Mouse (Mus musculus): Measurements from ENCODE around the gene Comt. TPM values are rescaled to one million over a fixed set of nuclear protein-coding genes. Genes with fewer than 3 reads are reported as not detected.

Gene Comt
- total RNA-seq (2017), result 12.3 and 14.5 TPM in 2 replicates

DNA sequence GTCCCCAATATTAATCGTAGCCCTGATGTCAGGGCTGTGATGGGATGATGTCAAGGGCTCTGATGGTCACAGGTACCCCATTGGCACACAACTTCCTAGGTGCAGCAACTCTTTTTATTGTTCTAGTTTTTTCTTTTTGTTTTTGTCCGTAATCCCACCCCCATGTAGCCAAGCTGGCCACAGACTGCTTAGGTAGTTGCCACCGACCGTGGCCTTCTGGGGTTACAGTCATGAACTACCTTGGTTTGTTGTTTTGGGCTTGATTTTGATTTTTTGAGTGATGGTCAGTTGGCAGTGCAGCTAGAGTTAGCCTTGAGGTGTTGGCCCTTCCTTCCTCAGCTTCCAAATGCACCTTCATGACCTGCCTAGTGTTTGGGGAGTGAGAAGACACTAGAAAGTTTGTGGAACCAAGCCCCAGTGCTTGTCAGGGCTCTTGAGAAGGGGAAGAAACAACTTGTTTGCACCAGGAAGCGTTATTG lies at the start of gene Comt:
Gene Comt, minus strand, starts transcription at position 51 of the 479 bp plus-strand sequence.
- ATAC-seq (ENCODE audit: extremely low read depth, insufficient number of reproducible peaks, low FRiP score, poor library complexity, severe bottlenecking), result no peak

DNA sequence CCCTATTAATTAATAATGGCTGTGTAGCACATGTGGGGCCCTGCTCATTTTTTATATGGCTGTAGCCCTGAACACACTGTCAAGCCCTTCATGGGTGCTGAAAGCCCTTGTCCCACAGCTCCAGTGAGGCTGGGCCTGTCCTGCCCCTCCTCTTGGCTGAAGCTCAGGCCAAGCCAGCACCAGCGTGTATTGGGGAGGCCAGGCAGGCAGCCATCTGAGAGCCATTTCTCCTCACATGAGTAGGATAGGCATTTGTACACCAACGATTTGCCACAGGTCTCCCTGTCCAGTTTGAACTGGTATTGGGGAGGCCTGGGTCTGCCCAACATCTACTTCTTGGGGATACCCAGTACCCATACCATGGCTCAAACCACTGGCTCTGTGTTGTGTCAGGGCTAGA lies 47.4 kb upstream of the Comt start:
- ATAC-seq (ENCODE audit: extremely low read depth, insufficient number of reproducible peaks, low FRiP score, poor library complexity, severe bottlenecking), result no peak

DNA sequence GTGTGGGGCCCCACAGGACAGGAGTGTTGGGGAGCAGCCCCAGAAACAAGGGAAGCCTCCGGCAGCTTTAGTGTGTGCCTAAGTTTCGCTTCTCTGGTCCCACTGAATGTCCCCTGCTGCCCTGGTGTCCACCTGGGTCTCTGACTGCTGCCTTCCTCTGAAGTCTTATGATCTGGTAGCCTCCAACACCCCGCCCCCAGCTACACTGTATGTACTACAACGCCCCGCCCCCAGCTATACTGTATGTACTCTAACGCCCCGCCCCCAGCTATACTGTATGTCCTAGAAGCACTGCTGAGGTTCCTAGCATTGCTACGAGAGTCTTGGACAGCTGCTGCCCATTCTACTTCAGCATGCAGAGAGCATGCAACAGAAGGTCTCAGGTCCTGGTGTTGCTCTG lies 46.3 kb upstream of the Comt start:
- ATAC-seq (ENCODE audit: extremely low read depth, insufficient number of reproducible peaks, low FRiP score, poor library complexity, severe bottlenecking), result no peak

DNA sequence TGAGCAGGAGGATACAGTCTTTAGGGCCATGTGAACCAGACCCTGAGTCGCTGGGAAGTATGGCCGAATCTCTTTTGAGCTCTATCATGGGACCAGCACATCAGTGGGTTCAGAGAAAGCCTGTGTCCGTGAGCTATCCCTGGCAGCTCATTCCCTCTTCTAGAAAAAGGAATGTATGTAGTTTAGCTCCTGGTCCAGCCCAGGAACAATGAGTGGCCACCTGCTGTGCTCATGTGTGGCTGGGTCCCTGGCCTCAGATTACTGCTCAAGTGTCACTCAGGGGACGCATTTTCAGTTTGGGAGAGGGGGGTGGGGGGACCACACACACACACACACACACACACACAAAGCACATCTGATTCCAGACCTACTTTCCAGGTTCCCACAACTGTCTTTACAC lies 45.8 kb upstream of the Comt start:
- no peak for ATAC-seq (ENCODE audit: extremely low read depth, insufficient number of reproducible peaks, low FRiP score, poor library complexity, severe bottlenecking)

DNA sequence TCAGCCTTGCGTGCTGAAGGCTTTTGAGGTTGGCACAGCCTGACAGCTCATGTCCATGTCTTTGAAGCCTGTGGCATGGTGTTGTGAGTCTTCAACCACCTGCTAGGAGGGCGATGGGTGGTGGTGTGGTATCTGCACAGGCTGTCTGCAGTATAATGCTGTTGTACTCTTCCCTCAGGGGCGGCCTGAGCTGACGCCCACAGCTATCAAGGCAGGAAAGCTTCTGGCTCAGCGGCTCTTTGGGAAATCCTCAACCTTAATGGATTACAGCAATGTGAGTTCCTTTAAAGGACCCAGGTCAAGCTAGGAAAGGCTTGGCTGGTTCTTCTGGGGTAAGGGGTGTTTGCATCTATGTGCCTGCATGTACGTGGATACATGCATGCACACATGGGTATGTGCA lies 45.3 kb upstream of the Comt start:
- ATAC-seq (ENCODE audit: extremely low read depth, insufficient number of reproducible peaks, low FRiP score, poor library complexity, severe bottlenecking), result no peak

DNA sequence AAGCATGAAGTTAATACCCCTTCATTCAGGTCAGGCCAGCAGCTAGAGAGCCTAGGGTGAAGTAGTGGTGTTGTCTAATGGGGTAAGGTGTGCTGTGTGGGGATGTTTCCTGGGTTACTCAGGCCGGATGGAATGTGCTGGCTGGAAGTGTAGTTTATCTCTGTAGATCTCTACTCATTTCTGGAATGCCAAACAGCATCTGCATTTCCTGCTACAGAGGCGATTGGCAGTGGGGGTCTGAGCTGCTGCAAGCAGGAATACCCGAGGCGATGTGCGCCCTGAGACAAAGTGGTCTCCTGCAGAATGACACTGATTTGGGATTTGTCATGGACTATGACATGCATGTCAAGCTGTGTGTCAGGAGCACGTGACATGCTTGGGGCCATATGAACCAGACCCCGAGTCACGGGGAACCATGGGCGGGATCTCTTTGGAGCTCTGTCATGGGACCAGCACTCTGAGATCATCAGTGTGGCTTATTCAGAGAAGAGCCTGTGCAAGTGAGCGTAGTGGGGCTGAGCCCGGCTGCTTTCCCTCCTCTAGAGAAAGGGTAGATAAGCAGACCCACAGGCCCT lies 44.8 kb upstream of the Comt start:
- ATAC-seq (ENCODE audit: extremely low read depth, insufficient number of reproducible peaks, low FRiP score, poor library complexity, severe bottlenecking), result no peak

DNA sequence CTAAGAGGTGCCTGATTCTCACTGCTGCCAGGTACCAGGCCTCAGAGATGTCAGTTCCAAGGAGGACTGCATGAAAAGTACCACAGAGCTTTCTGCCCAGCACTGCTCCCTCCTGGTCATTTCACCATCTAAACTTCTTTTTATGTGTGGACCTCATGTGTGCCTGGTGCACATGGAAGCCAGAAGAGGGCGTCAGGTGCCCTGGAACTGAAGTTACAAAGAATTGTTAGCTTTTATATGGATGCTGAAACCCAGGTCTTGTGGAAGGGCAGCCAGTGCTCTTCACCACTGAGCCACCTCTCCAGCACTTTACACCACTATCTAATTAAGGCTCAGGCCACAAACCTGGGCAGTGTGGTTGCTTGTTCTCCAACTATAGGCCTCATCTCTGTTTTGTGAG lies 44.2 kb upstream of the Comt start:
- no peak for ATAC-seq (ENCODE audit: extremely low read depth, insufficient number of reproducible peaks, low FRiP score, poor library complexity, severe bottlenecking)

DNA sequence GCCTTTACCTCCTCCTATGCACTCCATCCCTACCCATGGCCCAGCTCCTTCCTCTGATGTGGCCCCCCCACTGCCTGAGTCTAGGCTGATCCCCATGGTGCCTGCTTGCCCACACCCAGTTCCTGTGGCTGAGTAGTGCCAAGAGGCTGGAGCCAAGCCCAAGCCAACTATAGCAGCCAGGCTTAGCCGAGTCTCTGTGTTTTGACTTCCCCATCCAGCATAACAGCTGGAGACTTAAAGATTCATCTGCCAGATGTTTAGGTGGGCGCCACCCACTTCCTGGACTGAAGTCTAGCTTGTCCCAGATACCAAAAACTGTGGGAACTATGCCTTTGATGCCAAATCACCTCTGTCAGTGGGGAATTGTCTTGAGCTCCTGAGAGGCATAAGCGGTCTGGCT lies 37.6 kb upstream of the Comt start:
- no peak for ATAC-seq (ENCODE audit: extremely low read depth, insufficient number of reproducible peaks, low FRiP score, poor library complexity, severe bottlenecking)

DNA sequence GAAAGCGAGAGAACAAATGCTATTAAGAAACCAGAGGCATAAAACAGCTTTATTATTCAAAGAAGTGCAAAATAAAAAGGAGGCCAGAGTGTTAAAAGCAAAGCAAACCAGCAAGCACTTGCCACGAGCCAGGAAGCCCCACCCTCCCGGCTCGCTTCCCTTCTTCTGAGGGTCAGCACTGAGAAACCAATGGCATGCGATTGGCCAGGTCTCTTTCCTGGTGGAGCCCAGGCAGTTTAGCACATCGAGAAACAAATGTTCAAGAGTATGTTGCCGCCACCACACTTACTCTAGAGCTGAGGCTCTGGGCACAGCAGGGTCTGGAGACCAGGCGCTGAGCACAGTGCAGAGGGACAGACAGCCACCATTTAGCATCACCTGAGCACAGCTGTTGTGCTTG lies 35.9 kb upstream of the Comt start:
- no peak for ATAC-seq (ENCODE audit: extremely low read depth, insufficient number of reproducible peaks, low FRiP score, poor library complexity, severe bottlenecking)

DNA sequence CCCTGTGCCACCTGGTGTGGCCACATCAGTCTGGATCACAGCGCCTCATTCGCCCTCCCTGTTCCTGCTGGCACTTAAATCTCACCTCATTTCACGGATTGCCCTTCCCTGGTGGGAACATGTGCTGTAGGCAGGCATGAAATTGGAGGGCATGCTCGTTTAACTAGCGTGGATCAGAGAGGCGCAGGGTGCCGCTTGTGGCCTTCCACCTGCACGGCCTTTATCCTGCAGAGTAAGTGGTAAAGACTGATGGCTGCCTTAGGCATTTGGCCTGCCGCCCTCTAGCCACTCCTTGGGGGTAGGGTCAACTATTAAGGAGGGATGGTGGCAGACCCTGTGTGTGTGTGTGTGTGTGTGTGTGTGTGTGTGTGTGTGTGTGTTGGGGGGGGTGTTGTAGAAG lies 35.4 kb upstream of the Comt start:
- no peak for ATAC-seq (ENCODE audit: extremely low read depth, insufficient number of reproducible peaks, low FRiP score, poor library complexity, severe bottlenecking)

DNA sequence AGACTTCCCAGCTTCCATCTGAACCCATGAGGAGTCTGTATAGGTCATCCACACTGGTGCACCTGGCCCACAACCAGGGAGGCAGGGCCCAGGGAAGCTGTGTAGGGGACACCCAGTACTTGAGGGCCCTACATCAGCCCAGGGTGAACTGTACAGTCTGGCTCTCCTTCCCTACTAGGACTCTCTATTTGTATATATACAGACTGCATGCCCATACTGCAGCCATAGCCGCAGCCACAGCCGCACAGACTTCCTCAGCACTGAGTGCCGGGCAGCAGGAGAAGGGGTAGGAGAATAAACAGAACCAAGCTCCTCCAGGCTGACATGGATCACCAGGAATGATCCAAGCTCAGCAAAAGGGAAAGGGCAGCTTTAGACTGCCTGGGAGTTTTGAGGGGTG lies 34.2 kb upstream of the Comt start:
- ATAC-seq (ENCODE audit: extremely low read depth, insufficient number of reproducible peaks, low FRiP score, poor library complexity, severe bottlenecking), result no peak

DNA sequence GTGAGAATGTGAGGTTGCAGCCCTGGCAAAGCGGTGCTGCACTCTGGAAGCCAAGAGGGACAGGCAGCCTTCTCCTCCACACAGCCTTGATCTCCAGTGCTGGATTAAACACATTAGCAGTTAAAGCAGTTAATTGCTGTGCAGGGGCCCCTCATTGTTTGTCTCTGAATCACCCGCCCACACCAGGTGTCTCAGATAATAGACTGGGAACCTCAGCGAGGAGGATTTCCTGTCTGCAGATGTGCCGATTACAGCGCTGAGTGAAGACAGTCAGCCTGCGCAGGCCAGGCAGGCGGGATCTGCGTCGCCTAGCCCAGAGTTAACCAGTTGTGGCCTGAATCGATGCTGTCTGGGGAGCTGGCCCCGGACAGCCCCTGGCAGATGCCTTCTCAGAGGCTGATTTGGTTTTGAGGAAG lies 33.3 kb upstream of the Comt start:
- peak; percentile 21; the same call in 1 of the 2 replicates for ATAC-seq (ENCODE audit: extremely low read depth, insufficient number of reproducible peaks, low FRiP score, poor library complexity, severe bottlenecking)

DNA sequence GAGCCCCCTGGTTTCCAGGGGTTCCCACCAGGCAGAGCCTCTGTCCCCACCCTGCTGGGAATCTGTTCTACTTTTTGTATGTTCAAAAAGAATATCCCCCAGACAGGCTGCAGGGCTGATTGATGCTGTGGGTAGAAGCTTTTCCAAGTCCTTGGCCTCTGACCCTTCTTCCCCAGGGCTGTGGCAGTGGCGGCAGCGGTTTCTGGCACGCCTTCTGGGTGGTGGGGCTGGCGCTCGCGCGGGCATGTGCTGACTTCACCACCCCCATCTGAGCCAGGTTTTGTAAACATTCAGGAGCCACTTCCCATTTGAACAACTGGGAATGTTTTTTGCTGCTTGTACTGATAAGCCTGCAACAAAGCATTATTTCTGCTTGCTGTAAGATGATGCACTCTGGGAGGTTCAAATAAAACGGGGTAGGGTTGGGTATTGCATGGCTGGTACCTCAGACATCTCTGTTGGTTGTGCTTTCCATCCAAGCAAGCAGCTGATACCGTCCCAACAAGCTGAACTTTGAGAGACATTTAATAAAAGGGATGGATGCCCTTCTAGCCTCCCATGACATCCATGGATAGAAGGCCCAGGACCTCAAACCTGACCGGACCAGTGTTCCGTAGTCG lies 32.8 kb upstream of the Comt start:
- no peak for ATAC-seq (ENCODE audit: extremely low read depth, insufficient number of reproducible peaks, low FRiP score, poor library complexity, severe bottlenecking)

DNA sequence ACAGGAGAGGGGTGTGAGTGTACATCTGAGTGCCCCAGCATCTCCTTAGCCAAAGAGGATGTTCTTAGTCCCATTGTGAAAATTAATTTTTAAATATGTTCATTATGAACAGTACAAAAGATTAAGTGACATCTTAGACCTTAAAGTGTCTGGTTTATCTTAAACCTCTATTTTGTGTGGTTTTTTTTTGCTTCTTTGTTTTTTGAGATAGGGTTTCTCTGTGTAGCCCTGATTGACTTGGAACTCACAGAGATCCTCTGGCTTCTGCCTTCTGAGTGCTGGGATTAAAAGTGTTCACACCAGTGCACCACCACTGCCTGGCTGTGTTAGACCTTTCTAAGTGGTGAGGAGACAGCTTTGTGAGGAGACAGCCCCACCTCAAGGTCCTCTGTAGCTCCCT lies 32.0 kb upstream of the Comt start:
- no peak for ATAC-seq (ENCODE audit: extremely low read depth, insufficient number of reproducible peaks, low FRiP score, poor library complexity, severe bottlenecking)

DNA sequence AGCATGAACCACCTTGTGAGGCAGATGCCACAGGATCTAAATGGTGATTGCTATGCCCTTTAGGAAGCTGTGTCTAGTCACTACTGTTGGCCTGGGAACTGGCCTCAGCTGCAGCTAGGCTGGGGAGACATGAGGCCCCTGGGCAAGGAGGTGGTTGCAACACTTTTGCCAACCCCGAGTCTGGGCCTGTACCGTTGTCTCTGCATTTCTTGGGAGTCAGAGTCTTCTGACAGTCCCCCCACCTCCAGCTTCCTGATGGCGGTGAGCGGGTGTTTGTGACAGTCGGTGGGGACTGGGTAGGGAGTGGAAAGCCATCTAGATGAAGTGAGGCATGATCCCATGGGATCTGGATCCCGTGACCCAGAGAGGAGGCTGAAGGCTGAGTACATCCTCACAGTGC lies 28.8 kb upstream of the Comt start:
- ATAC-seq (ENCODE audit: extremely low read depth, insufficient number of reproducible peaks, low FRiP score, poor library complexity, severe bottlenecking), result no peak

DNA sequence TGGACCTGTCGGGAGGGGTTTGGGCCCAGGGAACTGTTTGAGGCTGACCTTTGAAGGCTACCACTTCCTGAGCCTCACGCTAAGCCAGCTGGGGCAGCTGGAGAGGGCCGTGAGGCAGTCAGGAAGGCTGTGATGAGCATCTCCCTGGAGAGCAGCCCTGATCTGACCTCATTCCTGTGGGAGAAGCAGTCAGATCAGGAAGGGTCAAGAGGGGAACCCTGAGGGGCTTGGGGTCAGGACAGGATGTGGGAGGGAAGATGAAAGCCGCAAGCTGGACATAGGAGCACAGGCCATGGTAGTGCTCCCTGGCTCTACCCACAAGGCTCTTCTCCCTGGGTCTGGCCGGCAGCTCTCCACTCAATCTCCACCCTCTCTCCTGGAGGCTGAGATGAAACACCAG lies 27.2 kb upstream of the Comt start:
- no peak for ATAC-seq (ENCODE audit: extremely low read depth, insufficient number of reproducible peaks, low FRiP score, poor library complexity, severe bottlenecking)

DNA sequence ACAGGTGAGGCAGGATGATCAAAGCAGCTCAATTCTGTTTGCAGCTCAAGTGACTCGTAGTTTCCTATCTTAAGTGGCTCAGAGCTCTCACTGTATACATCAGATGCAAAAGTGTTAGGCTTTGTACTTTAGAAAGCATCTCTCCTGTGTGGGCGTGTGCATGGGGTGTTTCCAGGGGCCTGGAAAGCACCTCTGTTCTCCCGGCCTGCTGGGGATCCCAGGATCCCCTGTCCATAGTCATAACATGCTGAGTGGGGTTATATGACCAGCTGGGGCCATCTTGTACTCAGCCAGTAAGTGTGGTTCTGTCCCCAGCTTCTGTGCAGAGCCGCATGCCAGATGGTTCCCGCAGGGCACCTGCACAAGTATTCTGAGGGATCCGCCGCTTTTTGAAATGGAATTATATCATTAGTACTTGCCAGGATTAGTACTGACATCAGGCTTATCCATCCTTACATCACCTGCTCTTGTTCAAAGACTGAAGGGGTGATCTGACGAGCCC lies 25.8 kb upstream of the Comt start:
- no peak for ATAC-seq (ENCODE audit: extremely low read depth, insufficient number of reproducible peaks, low FRiP score, poor library complexity, severe bottlenecking)

DNA sequence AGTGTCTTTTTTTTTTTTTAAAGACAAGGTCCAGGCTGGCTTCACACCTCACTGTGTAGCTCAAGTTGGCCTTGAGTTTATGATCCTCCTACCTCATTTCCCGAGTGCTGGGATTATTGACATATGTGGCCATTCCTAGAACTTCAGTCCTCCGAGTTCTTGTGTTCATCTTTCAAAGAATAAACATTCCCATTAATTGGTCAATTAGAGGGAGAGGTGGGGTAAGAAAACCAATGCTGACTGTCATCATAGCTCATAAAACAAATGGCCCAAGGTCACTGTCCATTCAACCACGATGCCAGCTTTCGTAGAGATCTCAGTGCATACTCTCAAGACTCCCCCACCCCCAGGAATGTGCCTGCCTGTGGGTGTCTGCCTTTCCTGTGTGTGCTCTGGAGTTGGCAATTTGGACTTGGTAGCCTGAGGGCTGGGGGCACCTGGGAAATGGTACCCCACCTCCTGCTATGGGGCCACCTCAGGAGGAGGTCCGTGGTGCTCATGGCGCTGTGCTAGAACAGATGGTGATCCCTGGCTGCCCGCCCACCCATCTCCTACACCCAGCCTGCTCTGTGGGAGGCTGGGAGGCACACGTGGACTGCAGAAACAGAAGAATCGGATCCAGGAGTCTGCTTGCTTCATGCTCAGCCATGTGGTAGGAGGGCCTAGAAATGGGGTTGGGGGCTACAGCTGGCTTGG lies 25.0 kb upstream of the Comt start:
- no peak for ATAC-seq (ENCODE audit: extremely low read depth, insufficient number of reproducible peaks, low FRiP score, poor library complexity, severe bottlenecking)

DNA sequence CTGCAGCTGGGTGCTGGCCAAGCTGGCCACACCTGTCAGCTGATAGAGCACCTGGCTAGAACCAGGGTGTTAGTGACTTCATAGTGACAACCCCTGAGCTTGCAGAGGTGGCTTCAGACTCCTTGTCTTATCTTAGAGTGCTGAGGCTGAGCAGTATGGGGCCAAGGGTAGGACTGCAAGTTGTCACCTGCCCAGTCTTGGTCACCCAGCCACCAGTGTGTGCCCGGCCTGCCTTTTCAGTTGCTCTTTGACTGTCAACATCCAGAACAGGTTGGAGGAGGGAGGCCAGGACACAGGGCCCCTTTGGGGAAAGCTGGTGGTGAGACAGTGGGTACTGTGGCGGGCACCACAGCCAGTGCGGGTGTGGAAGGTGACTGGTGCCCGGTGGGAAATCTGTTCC lies 22.4 kb upstream of the Comt start:
- ATAC-seq (ENCODE audit: extremely low read depth, insufficient number of reproducible peaks, low FRiP score, poor library complexity, severe bottlenecking), result no peak

DNA sequence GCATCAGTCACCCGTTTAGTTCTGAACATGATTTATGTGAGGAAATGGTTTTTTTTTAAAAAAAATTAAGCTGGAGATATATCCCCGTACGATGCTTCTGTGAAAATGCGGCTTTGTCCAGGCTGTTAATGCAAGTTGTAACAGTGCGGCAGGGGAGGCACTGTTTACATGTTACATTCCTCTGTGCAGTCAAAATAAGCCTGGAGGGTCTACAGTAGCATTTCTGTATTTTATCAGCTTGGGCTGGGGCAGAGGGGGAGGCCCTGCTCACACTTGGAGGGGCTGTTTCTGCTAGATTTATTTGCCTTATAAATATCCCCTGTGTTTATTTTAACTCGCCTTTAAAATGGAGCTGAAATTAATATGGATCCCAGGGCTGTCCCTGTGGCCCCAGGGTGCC lies 21.5 kb upstream of the Comt start:
- no peak for ATAC-seq (ENCODE audit: extremely low read depth, insufficient number of reproducible peaks, low FRiP score, poor library complexity, severe bottlenecking)

Data from neutrophil, adult 5-6 weeks (primary cell).